Mouse (Mus musculus) mouse embryonic stem cell (cell line): ENCODE results near the gene Hsd11b1.

ENCODE experiments used
- in situ Hi-C, 2 experiments: fragments of 300-500 bp; cut with MboI; formaldehyde crosslinking; loops; 1 replicate in 1 of 2; 3 replicates in 1 of 2; pipeline ENCODE4 v1.14.3; 2019 to 2020; ENCODE audit warnings: low sequenced_read_pairs in 2 of 2, low pct_unique_long_range_greater_than_20kb in 1 of 2, mixed read lengths in 1 of 2; ENCODE audit not compliant: unreplicated experiment in 1 of 2

The Hsd11b1 gene

DNA sequence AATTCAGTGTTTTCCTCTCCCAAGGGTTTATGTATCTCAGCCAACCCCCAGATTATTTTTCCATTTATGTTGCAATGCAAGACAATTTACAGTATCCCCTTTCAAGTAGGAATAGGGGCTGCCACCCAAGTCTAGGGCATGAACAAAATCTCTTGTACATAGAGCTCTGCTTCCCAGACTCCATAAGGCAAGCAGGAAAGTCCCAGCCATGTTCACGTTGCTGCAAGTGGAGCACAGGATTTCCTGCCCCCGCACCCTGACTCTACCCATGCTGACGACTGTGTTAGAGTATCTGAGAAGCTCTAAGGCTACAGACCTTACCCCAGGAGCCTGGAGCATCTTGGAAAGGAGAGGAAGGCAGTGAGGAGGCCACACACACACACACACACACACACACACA is 74.1 kb downstream of the Hsd11b1 start:
- in situ Hi-C loops, result no loop called here

DNA sequence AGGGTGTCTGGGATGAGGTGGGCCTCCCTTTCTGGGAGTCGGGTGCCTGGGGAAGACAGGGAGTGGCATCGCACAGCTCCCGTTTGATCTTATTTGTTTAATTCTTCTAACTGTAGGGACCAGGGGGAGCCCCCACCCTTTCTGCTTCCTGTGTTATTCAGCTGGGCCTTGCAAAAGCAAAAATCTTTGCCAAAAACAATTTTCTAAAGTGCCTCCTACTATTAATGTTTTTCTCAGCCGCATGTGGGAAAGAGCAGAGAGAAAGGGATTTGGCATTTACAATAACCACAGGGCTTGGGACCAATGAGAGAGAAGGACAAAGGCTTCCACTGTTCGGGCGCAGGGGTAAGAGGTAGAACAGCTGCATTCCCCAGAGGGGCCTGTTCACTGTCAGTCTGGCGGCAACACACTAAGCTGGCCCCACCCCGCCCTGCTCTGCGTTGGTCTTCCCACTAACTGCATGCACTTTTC is 74.7 kb downstream of the Hsd11b1 start:
- in situ Hi-C loops, result no loop called here

DNA sequence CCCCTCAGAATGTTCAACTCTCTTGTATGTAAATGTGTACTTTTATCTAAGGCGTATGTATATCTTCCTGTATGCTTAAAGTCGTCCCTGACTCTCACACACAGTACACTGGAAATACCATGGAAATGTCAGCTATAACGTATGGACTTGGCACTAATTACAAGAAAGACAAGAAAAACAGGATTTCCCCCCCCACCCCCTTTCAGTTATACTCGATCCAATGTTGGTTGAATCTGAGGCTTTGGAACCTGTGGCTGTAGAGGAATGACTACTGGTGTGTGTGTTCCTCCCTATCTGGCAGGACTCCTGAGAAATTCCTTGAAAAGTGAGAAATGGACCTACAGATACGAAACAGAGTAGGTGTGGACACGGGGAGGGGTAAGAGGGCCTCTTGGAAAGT is 75.6 kb downstream of the Hsd11b1 start:
- in situ Hi-C loops, result no loop called here

- in situ Hi-C loops, result no loop called here
Observed at GRCm38 (mm10) chr1:193181104-193181503, 82.8 kb downstream of the Hsd11b1 start.

DNA sequence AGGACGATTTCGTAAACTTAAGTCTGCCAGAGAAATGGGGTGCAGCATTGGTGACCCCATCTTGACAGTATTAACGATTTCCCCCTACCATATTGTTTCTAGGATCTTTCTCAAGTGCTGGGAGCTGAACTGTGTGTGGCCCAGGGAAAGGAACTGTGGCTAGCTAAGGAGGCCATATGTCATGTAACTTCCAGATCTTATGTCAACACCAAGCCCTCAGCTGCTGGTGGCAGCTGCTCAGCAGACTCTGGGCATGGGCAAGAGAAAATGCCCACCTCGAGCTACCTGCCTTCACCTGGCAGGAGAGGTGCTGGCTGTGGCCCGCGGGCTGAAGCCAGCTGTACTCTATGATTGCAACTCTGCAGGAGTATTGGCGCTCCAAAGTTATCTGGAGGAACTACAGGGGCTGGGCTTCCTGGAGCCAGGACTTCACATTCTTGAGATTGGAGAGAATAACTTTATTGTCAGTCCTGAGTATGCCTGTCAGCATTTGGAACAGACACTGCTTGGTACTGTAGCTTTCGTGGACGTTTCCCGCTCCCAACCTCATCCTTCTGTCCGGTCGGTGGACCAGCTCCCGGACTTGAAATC is 89.6 kb downstream of the Hsd11b1 start:
- in situ Hi-C loops, result no loop called here

GRCm38 (mm10) chr1:193173810-193174129 is 90.1 kb downstream of the Hsd11b1 start:
- in situ Hi-C loops, result no loop called here

- in situ Hi-C loops, result no loop called here
Observed at GRCm38 (mm10) chr1:193172991-193173809, 90.7 kb downstream of the Hsd11b1 start.
